Mouse (Mus musculus) olfactory bulb, adult 2 months (tissue): ENCODE measurements around the gene Gm10226. TPM values are rescaled to one million over a fixed set of nuclear protein-coding genes. Genes with fewer than 3 reads are reported as not detected.
"Not testable (repeated sequence)": the region's sequence is repeated elsewhere in the genome, so short reads cannot be mapped to it uniquely, and the experiment has no call there.

Source experiments
- H3K27ac ChIP-seq: fragments of 200-500 bp; 2 replicates; pipeline ENCODE4 v1.5.1; 2012; ENCODE audit warnings: low read depth, low read length; ENCODE audit not compliant: insufficient read depth
- H3K4me1 ChIP-seq: fragments of 200-500 bp; 2 replicates; pipeline ENCODE4 v1.6.1; 2012; ENCODE audit warnings: low read length; ENCODE audit not compliant: control insufficient read depth, insufficient read depth
- H3K4me3 ChIP-seq: fragments of 200-500 bp; 2 replicates; pipeline ENCODE4 v1.5.1; 2012; ENCODE audit warnings: mild to moderate bottlenecking, low read depth, low read length, moderate library complexity; ENCODE audit not compliant: insufficient read depth
- CTCF ChIP-seq: fragments of 200-500 bp; IDR thresholded peaks from 2 replicates; pipeline ENCODE4 v1.5.1; 2012; ENCODE audit warnings: low read depth, mild to moderate bottlenecking, low read length, moderate library complexity; ENCODE audit not compliant: insufficient read depth
- POLR2A ChIP-seq: fragments of 200-500 bp; IDR thresholded peaks from 2 replicates; pipeline ENCODE4 v1.6.1; 2012; ENCODE audit warnings: mild to moderate bottlenecking, low read depth, low read length, moderate library complexity; ENCODE audit not compliant: insufficient read depth
- WGBS: fragments of 180-500 bp; shearing (Covaris S2); methylation state at CpG from one replicate; pipeline ENCODE4 v1.1.7; 2018; 5-methylcytosine and 5-hydroxymethylcytosine counted together
- polyA plus RNA-seq: library from polyadenylated mRNA; stranded (reverse); fragments of >200 nt; gene quantifications from 2 replicates; pipeline ENCODE4 v1.2.4, GENCODE M21; 2012; ENCODE audit warnings: low replicate concordance; ENCODE audit not compliant: missing spikeins, insufficient read depth, insufficient read length

The Gm10226 gene
- not detected in 2 replicates for polyA plus RNA-seq

- WGBS: 94% methylated on average over 3 of the region's 3 CpGs
- Histone ChIP-seq H3K27ac (no peak within 1 kb of the TSS), H3K4me1 (no peaks in the 10 kb centered on the region), H3K4me3 (no peak within 1 kb of the TSS)
- no peak for TF ChIP-seq POLR2A
- no peak for TF ChIP-seq CTCF
Observed at GRCm38 (mm10) chr17:21691560-21691959, at the start of gene Gm10226. Gene Gm10226, plus strand, starts transcription at chr17:21691860.

GRCm38 (mm10) chr17:21648791-21649190 lies 42.9 kb upstream of the Gm10226 start:
- Histone ChIP-seq H3K27ac (no peak overlapping the region), H3K4me3 (no peak overlapping the region), H3K4me1 (peaks cover 3% of the 10 kb centered on the region; the same call in 1 of the 2 replicates)
- WGBS: 68% methylated on average over 3 of the region's 3 CpGs
- TF ChIP-seq POLR2A (no peak), CTCF (no peak)

- 14% methylated on average over 2 of the region's 2 CpGs for WGBS
- no peak for TF ChIP-seq POLR2A
- no peak for TF ChIP-seq CTCF
- peaks cover 3% of the 10 kb centered on the region; the same call in 1 of the 2 replicates for H3K4me1 ChIP-seq
- H3K4me3 ChIP-seq: peak overlapping the region; percentile 68
- H3K27ac ChIP-seq: peak overlapping the region; percentile 90
Observed at GRCm38 (mm10) chr17:21649936-21650335, 41.7 kb upstream of the Gm10226 start.

- not testable (repeated sequence) for H3K4me1 ChIP-seq
- peak within 1 kb of the TSS; percentile 68 for H3K4me3 ChIP-seq
- under 1% methylated on average over 17 of the region's 17 CpGs for WGBS
- peak within 1 kb of the TSS; percentile 90 for H3K27ac ChIP-seq
Observed at GRCm38 (mm10) chr17:21650364-21650907, 41.2 kb upstream of the Gm10226 start, which contains the start of gene Zfp983. Gene Zfp983, plus strand, starts transcription at chr17:21650624.

- 13% methylated on average over 1 of the region's 1 CpGs for WGBS
- H3K4me3 ChIP-seq, H3K4me1 ChIP-seq, H3K27ac ChIP-seq: not testable (repeated sequence)
Observed at GRCm38 (mm10) chr17:21678826-21679225, 12.8 kb upstream of the Gm10226 start.

GRCm38 (mm10) chr17:21679273-21680018 lies 12.2 kb upstream of the Gm10226 start:
- Histone ChIP-seq H3K27ac (peak overlapping the region; percentile 52), H3K4me1 (no peaks in the 10 kb centered on the region), H3K4me3 (peak overlapping the region; percentile 62)
- no peak for TF ChIP-seq CTCF
- TF ChIP-seq POLR2A: no peak
- 2% methylated on average over 9 of the region's 9 CpGs for WGBS

- H3K4me1 ChIP-seq: not testable (repeated sequence)
- WGBS: 0% methylated on average over 10 of the region's 10 CpGs
- Histone ChIP-seq H3K4me3 (peak overlapping the region; percentile 62), H3K27ac (0 out of 2 replicates have a peak overlapping the region, but pooled peaks have one; percentile 52)
Observed at GRCm38 (mm10) chr17:21680019-21680376, 11.7 kb upstream of the Gm10226 start.

- H3K4me3 ChIP-seq: no peak overlapping the region
- no peaks in the 10 kb centered on the region for H3K4me1 ChIP-seq
- H3K27ac ChIP-seq: no peak overlapping the region
- whole genome bisulfite sequencing: 75% methylated on average over 3 of the region's 3 CpGs
- TF ChIP-seq POLR2A (no peak), CTCF (no peak)
Observed at GRCm38 (mm10) chr17:21693342-21693741, 1.7 kb downstream of the Gm10226 start.

GRCm38 (mm10) chr17:21696073-21696472 lies 4.4 kb downstream of the Gm10226 start:
- Histone ChIP-seq H3K4me3 (no peak overlapping the region), H3K27ac (no peak overlapping the region), H3K4me1 (no peaks in the 10 kb centered on the region)
- TF ChIP-seq CTCF (no peak), POLR2A (no peak)
